Mouse (Mus musculus) embryonic facial prominence, embryonic 10.5 days (tissue): ENCODE measurements around the gene Pigc. TPM values are rescaled to one million over a fixed set of nuclear protein-coding genes. Genes with fewer than 3 reads are reported as not detected.

ENCODE experiments used
- DNase-seq: peaks from one replicate; pipeline ENCODE4 v3.0.0-alpha.2; 2017; ENCODE audit warnings: low spot score
- H3K27ac ChIP-seq: fragments of 300-500 bp; sonication (generic); replicated peaks from 2 replicates; pipeline ENCODE4 v1.5.1; 2016; ENCODE audit warnings: mild to moderate bottlenecking
- H3K27me3 ChIP-seq: fragments of 300-500 bp; sonication (generic); replicated peaks from 2 replicates; pipeline ENCODE4 v1.6.1; 2016; ENCODE audit warnings: low read depth, mild to moderate bottlenecking; ENCODE audit not compliant: poor library complexity, severe bottlenecking
- H3K36me3 ChIP-seq: fragments of 300-500 bp; sonication (generic); replicated peaks from 2 replicates; pipeline ENCODE4 v1.6.1; 2016; ENCODE audit warnings: mild to moderate bottlenecking, moderate library complexity
- H3K4me1 ChIP-seq: fragments of 300-500 bp; sonication (generic); 2 replicates; pipeline ENCODE4 v1.6.1; 2016
- H3K4me3 ChIP-seq: fragments of 300-500 bp; sonication (generic); 2 replicates; pipeline ENCODE4 v1.5.1; 2016; ENCODE audit warnings: mild to moderate bottlenecking, moderate library complexity
- H3K9me3 ChIP-seq: fragments of 300-500 bp; sonication (generic); 2 replicates; pipeline ENCODE4 v1.6.1; 2016; ENCODE audit warnings: mild to moderate bottlenecking
- WGBS: fragments of 180-500 bp; shearing (Covaris S2); methylation state at CpG from one replicate; pipeline ENCODE4 v1.1.7; 2016; 5-methylcytosine and 5-hydroxymethylcytosine counted together
- polyA plus RNA-seq: library from polyadenylated mRNA; unstranded; fragments of >200 nt; fragmentation: Nextera tagmentation; extraction: Ambion mirVana; gene quantifications from 2 replicates; pipeline ENCODE4 v1.2.1, GENCODE M21; 2016

Pigc gene
- polyA plus RNA-seq, 1 experiment from 2014 or later, result 27.8 TPM

DNA sequence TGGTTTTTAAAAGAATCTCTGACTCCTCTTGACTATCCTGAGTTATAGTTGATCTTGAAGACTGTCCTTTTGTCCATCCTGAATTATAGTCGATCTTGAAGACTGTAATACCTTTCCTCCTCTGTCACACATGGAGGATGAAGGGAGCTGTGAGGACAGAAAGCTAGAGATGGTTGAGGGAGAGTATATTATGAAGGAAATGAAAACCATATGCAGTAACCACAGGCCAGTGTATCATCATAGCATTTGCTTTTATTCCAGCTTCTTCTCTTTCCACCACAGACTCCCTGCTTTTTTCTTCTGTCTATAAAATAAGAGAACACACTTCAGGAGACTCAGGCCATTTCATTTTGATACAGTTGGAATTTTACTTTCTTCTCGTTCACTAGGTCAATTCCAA, 11.1 kb downstream of the Pigc start:
- Histone ChIP-seq H3K27ac (no peak overlapping the region), H3K4me1 (peaks cover 48% of the 10 kb centered on the region), H3K27me3 (no peaks in the 10 kb centered on the region), H3K36me3 (no peaks in the 10 kb centered on the region), H3K4me3 (no peak overlapping the region), H3K9me3 (no peaks in the 10 kb centered on the region)
- DNase-seq, result no peak
- 82% methylated on average over 2 of the region's 2 CpGs for WGBS

DNA sequence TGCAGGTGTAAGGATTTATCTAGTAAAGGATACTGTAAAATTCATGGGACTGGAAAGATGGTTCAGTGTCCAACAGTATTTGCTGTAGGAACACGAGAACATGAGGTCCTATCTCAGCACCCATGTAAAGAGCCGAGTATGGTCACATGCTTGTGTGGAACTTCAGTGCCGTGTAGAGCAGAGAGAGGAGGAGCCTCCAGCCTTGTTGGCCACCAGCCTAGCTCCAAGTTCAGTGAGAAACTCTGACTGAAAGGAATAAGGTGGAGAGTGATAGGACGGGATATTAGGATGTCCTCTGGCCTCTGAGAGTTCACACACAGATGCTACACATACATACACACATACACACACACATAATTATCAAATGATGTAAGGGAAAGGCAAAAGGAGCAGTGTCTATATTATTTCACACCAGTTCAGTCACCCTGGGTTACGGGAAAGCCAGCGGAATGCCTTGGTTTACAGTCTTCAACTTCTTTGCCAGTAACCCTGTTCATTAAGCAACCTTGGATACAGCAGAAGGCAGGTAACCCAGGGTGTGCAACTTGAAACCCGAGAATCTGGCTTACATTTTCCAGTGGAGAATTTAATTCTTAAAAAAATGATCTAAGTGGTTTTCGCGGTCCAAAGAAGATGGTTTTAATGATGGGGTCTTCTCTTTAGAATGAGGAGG, 11.8 kb downstream of the Pigc start:
- DNase-seq, result no peak
- H3K9me3 ChIP-seq, result no peaks in the 10 kb centered on the region
- no peak overlapping the region for H3K4me3 ChIP-seq
- no peak overlapping the region for H3K27ac ChIP-seq
- no peaks in the 10 kb centered on the region for H3K36me3 ChIP-seq
- peaks cover 45% of the 10 kb centered on the region for H3K4me1 ChIP-seq
- 83% methylated on average over 9 of the region's 9 CpGs for WGBS
- no peaks in the 10 kb centered on the region for H3K27me3 ChIP-seq

DNA sequence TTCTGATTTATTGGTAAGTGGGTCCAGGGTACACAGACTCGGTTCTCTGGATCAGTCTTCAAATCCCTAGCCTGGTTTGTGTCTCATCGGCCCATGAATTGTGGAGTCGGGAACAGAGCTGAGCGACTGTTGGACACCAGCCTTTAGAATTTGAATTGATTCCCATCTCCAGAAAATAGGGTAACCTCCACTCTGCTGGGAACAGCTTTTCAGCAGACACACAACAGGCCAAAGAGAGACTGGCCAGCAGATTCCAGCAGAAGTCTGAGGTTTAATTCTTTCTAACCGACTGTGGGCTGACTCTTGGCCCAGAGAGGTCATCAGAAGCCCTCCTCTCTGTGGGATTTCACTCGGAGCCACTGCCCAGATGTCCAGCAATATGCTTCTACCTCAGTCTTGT, 14.5 kb downstream of the Pigc start:
- Histone ChIP-seq H3K36me3 (no peaks in the 10 kb centered on the region), H3K9me3 (no peaks in the 10 kb centered on the region), H3K4me1 (peaks cover 24% of the 10 kb centered on the region), H3K27ac (peak overlapping the region; percentile 44; the same call in 1 of the 2 replicates), H3K27me3 (no peaks in the 10 kb centered on the region), H3K4me3 (no peak overlapping the region)
- no peak for DNase-seq
- 66% methylated on average over 6 of the region's 6 CpGs for WGBS

GRCm38 (mm10) chr1:161983979-161984566, 15.1 kb downstream of the Pigc start:
- no peak overlapping the region for H3K27ac ChIP-seq
- no peaks in the 10 kb centered on the region for H3K27me3 ChIP-seq
- no peaks in the 10 kb centered on the region for H3K36me3 ChIP-seq
- no peak for DNase-seq
- no peak overlapping the region for H3K4me3 ChIP-seq
- H3K9me3 ChIP-seq, result no peaks in the 10 kb centered on the region
- H3K4me1 ChIP-seq, result peaks cover 24% of the 10 kb centered on the region
- 42% methylated on average over 4 of the region's 4 CpGs for WGBS

GRCm38 (mm10) chr1:161990684-161991578, 21.9 kb downstream of the Pigc start:
- no peaks in the 10 kb centered on the region for H3K36me3 ChIP-seq
- 76% methylated on average over 10 of the region's 10 CpGs for WGBS
- no peaks in the 10 kb centered on the region for H3K9me3 ChIP-seq
- DNase-seq, result no peak
- H3K27me3 ChIP-seq, result no peaks in the 10 kb centered on the region
- no peak overlapping the region for H3K27ac ChIP-seq
- H3K4me3 ChIP-seq, result no peak overlapping the region
- H3K4me1 ChIP-seq, result peaks cover 9% of the 10 kb centered on the region

DNA sequence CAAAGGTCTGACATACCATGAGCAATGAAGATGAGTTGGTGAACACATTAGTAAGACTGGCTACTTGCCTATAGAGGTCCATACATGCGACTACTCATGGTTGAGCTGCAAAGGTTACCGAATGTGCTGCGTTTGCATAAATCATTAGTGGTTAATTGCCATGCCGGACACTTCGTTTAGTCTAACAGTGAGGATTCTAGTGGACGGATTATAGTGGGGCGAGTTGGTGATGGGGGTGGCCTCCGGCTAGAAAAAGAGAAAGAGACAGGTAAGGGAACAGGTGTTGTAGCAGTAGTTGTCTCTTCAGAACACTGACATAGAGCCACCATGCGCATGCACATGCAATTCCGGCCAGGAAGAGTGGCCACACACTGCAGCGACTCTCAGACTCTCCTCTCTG, 22.9 kb downstream of the Pigc start:
- Histone ChIP-seq H3K27me3 (no peaks in the 10 kb centered on the region), H3K9me3 (no peaks in the 10 kb centered on the region), H3K4me3 (no peak overlapping the region), H3K27ac (no peak overlapping the region), H3K4me1 (peaks cover 9% of the 10 kb centered on the region), H3K36me3 (no peaks in the 10 kb centered on the region)
- no peak for DNase-seq
- 95% methylated on average over 11 of the region's 11 CpGs for WGBS

DNA sequence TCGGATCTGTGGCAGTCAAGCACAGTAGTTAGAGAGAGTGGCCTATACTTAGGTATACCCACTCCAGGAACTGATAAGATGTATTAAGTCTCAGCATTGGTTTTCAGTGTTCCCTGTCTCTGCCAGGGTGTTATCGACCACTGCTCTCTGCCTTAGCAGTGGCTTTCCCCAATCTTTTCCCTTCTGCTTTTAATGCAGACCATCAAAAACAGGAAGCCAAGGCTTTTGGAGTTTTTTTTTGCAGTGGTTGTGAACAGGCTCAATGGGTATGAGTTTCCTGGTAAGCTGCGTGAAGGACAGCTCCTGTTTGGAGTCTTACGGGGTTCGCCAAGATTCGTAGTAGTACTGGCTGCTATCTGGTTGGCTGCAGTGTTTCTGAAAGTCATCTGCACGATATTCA, 23.4 kb downstream of the Pigc start:
- no peaks in the 10 kb centered on the region for H3K27me3 ChIP-seq
- H3K4me1 ChIP-seq, result peaks cover 9% of the 10 kb centered on the region
- no peaks in the 10 kb centered on the region for H3K36me3 ChIP-seq
- no peak overlapping the region for H3K27ac ChIP-seq
- DNase-seq, result no peak
- 91% methylated on average over 7 of the region's 7 CpGs for WGBS
- H3K4me3 ChIP-seq, result no peak overlapping the region
- no peaks in the 10 kb centered on the region for H3K9me3 ChIP-seq

DNA sequence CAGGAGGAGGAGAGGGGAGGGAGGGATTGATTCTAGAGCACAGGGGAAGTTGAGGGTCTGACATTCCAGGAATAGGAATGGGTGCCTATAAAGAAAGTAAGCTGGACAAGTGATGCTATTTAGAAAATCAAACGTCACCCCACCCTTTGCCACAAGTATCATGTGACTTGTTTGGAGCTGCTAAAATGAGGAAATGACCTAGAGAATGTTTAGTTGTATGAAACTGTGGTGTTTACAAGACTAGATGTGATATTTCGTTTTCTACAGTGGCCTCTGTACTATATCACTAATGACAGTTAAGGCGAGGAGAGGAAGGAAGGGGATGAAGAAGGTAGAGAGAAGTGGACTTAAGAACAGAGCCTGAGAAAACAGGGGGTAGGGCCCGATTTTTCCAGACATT, 29.8 kb downstream of the Pigc start:
- Histone ChIP-seq H3K9me3 (no peaks in the 10 kb centered on the region), H3K27me3 (no peaks in the 10 kb centered on the region), H3K4me1 (peaks cover 44% of the 10 kb centered on the region), H3K36me3 (no peaks in the 10 kb centered on the region), H3K4me3 (no peak overlapping the region), H3K27ac (peak overlapping the region; percentile 90; the same call in 1 of the 2 replicates)
- 73% methylated on average over 4 of the region's 4 CpGs for WGBS
- DNase-seq, result no peak

DNA sequence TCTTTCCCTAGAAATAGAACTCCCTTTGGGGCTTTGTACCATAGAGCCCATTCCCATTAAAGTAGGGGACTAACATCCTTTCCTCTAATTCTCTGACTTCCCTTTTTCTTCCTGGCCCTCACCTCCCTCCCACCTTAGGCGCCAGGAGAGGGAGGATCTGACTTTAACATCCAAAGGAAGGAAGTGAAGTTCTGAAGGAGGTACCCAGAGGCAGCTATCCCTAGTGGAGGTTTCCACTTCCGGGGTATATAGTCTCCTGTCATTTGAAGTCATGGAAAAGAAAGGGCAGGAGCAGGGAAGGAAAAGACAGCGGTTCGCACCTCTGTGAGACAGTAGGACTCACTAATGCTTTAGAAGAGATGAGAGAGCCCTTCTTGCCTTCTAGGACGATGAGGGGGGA, 30.4 kb downstream of the Pigc start:
- Histone ChIP-seq H3K27ac (peak overlapping the region; percentile 90), H3K27me3 (no peaks in the 10 kb centered on the region), H3K4me3 (no peak overlapping the region), H3K4me1 (peaks cover 49% of the 10 kb centered on the region), H3K36me3 (no peaks in the 10 kb centered on the region), H3K9me3 (no peaks in the 10 kb centered on the region)
- no peak for DNase-seq
- 39% methylated on average over 5 of the region's 5 CpGs for WGBS

- Histone ChIP-seq H3K36me3 (no peaks in the 10 kb centered on the region), H3K27ac (peak overlapping the region; percentile 90), H3K4me1 (peaks cover 55% of the 10 kb centered on the region), H3K9me3 (no peaks in the 10 kb centered on the region), H3K27me3 (no peaks in the 10 kb centered on the region), H3K4me3 (peak overlapping the region; percentile 34; the same call in 1 of the 2 replicates)
- peak; percentile 74 for DNase-seq
- 5% methylated on average over 4 of the region's 4 CpGs for WGBS
These were observed 30.9 kb downstream of the Pigc start for GRCm38 (mm10) chr1:161999882-162000371.

- Histone ChIP-seq H3K4me1 (peaks cover 69% of the 10 kb centered on the region), H3K4me3 (no peak overlapping the region), H3K9me3 (no peaks in the 10 kb centered on the region), H3K27ac (peak overlapping the region; percentile 90), H3K36me3 (no peaks in the 10 kb centered on the region), H3K27me3 (no peaks in the 10 kb centered on the region)
- 59% methylated on average over 8 of the region's 8 CpGs for WGBS
- no peak for DNase-seq
These were observed 32.3 kb downstream of the Pigc start for GRCm38 (mm10) chr1:162001328-162001727.

DNA sequence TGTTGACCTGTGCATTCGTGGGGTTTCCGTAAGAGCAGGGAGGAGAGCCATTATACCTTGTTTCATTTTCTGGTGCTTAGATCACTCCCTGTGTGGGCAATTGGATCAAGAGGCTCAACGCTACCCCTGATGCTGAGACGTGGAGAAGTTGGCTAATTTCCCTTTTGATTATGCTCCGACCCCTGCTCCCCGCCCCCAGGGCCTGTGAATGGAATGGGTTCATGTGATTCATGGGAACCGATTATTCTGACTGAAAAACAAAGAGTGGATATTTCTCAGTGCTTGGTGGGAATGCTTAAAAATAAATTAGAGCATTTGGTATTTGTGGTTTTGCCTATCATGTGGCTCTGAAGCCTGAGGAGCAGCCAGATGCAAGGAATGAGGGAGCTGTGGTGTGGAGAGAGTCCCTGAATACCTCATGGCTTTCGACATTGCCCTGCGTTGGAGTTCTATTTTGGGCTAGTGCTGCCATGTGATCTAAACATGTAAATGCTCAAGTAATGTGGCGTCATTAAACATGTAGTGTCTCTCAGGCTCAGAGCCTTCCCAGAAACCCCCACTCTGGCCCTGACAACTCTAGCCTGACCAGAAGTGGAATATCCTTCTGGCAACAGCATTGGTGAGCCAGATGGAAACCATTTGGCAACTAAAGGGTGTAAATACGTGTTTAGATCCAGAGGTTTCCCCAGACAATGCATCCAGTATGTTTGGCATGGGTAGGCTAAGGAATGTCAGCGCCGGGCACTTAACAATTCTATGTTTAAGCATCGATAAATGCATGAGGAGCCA, 34.9 kb downstream of the Pigc start:
- H3K36me3 ChIP-seq, result no peaks in the 10 kb centered on the region
- H3K9me3 ChIP-seq, result no peaks in the 10 kb centered on the region
- peak overlapping the region; percentile 90 for H3K27ac ChIP-seq
- H3K4me3 ChIP-seq, result peak overlapping the region; percentile 41
- no peak for DNase-seq
- peaks cover 93% of the 10 kb centered on the region for H3K4me1 ChIP-seq
- no peaks in the 10 kb centered on the region for H3K27me3 ChIP-seq
- 46% methylated on average over 14 of the region's 14 CpGs for WGBS
